Mouse (Mus musculus): ENCODE measurements around the gene Gm2310.

DNA sequence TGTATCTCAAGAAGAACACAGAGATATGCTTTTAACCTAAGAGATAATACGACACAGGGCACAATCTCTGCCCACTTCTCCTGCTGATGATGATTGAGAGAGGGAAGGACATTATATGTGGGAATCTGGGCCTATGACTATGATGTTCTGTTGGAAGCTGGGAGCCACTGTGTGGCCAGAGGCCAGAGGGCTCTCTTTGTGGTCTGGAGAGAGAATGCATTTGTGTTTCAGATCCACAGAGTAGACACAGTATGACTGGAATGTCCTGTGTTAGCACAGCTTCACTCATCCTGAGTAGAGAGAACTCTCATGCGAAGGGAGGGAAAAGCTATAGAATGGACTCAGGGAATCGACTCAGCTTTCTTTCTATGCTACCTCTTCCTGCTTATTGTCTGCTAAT is 44.6 kb upstream of the Gm2310 start:
- TF ChIP-seq POLR2A (IDR thresholded peaks at IDR 0.05; ENCODE audit: borderline replicate concordance, low read depth, low read length) = no peak
- TF ChIP-seq CTCF (IDR thresholded peaks at IDR 0.05; ENCODE audit: low read depth, low read length) = no peak
